Mouse (Mus musculus): ENCODE results near the gene Pfkm.

The Pfkm gene

DNA sequence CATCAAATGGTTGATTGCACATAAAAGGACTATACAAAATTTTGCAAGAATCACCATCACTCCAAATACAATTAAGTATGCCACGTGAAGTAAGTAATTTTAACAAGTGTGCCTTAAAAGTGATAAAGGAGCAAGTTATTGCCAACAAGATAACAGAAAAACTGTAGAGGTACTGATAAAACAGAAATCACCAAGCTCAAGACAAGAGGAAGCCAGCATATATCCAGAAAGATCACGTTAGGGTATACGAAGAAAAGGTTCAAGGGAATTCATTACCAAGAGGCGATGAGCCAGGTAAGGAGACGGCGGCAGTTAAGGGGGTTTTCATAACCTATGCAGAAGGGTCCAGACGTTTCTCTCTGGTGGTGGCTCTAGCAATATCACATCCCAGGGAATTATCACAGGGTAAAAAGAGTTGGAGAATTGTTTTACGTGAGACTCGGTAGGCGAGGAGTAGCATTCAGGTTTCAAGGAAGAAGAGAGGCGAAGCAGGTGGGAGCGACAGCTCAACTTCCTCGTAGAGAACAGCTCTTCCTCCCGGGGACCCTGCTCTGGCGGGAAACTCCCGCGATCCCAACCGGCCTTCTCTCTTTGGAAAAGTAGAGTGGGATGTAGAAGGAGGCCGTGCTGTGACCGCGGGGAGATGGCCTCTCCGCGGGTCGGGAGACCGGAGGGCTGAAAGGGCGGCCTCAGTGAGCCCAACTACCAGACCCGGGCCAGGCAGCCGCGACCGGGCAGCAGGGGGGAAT is at the start of gene Pfkm:
Gene Pfkm, plus strand, starts transcription at position 218 of the 749 bp plus-strand sequence.
- no peak for DNase-seq (ENCODE audit: low spot score)

DNA sequence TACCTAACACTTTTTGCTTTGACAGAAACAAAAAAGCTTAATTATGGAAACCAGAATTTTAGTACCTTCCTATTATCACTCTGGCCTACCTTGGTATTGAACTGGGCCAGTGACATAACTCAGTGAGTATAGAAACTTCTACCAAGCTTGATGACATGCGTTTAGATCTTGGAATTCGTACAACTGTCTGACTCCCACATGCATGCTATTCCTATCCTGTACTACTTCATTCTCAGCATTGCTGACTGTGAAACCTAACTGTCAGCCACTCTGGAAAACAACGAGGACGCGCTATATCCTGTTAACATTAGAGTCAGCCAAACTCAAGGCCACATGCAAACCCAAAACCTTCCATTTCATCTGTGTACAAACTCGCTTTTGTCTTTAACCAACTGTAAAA is 48.4 kb upstream of the Pfkm start:
- DNase-seq (ENCODE audit: low spot score): no peak

DNA sequence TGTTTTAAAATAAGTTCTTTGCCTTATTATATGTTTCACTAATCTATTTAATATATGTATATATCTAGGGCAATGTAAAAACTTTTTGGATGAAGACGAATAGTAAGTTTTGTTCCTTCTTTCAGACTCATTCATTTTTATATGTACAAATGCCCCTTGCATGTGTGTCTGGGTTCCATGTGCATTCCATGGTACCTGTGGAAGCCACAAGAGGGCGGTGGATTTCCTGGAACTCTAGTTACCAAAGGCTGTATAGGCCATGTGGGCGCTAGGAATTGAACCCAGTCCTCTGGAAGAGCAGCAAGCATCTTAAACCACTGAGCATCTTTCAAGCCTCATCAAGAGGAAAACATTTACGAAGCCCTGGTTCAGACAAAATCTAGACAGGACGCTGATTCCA is 48.0 kb upstream of the Pfkm start:
- no peak for DNase-seq (ENCODE audit: low spot score)

DNA sequence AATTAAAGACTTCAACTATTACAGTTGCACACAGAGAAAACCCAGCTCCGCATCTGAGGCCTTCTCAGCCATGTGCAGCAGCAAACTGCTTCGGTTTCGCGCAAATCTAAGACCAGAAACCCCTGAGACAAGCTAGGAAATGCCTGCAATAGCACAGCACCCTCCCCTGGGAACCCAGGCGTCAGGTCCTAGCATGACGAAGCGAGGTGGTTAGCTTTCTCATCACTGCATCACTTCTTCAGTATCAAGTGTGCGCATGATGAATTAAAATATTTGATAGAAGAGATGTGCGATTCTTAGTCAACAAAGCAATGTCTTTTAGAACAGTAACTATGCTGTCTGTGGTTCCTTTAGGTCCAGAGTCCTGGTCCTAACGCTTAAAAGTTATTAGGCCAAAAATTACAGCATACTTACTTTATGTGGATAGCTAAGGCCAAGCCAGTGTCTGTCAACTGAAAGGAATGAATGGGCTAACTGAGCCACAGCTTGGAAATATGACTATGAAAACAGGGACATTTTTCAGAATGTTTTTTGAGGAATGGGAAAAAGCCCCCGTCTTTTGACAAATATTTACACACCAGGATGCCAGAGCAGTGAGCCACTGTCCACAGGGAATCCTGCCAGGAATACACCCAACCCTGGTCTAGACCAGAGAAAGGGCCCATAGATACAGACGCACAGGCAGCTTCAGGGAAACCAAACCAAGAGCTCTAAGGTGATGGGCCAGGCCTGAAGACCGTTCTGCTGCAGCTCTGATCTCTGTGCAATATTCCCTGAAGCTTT is 43.3 kb upstream of the Pfkm start:
- no peak for DNase-seq (ENCODE audit: low spot score)

DNA sequence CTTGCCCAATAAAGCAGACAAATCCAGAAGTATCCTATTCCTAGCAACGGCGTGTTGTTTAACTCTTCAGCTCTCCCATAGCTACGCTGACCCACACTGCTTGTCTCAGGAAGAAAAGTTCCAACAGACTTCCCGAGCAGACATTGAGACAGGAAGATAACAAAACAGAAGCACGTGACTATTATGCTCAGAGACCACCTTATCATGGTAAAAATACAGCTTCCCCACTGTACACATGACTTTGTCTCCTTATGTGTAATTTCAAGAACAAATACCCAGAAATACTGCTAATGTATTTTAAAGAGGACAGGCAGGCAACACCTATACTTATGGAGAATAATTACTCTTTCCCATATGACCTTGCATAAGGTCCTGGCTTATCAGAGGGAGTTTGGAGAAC is 40.7 kb upstream of the Pfkm start:
- DNase-seq (ENCODE audit: low spot score): no peak

DNA sequence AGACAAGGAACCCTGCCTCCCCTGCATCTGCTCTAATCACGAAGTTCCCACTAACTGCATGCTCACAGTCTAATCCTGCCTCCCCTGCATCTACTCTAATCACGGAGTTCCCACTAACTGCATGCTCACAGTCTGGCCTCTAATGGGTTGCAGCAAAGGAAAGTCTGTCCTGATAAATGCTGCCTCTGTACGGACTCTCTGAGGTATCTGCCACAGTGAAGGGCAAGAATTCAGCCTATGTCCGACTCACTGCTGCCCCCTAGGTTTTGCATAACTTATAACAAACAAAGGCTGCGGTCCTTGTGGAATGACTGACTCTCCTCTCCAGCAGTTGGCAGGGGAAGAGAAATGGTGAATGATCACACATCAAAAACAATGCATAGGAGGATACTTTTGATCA is 37.1 kb upstream of the Pfkm start:
- no peak for DNase-seq (ENCODE audit: low spot score)

DNA sequence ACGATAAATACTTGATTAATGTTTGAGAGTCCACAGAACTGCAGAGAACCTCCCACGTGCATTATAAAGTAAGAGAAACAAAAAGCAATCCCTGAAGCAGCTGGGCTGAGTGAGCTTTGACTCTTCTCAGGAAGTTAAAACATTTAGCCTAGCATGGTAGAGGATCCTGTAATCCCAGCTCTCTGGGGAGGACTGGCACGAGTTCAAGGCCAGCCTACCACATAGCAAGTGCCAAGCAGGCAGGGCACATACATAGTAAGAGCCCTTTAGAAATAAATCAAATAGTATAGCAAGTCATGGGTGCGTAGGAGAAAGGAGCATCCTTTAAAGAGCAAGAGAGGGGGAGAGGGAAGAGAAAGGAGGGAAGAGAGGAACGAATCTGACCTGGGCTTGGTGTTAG is 26.5 kb upstream of the Pfkm start:
- DNase-seq (ENCODE audit: low spot score): no peak

DNA sequence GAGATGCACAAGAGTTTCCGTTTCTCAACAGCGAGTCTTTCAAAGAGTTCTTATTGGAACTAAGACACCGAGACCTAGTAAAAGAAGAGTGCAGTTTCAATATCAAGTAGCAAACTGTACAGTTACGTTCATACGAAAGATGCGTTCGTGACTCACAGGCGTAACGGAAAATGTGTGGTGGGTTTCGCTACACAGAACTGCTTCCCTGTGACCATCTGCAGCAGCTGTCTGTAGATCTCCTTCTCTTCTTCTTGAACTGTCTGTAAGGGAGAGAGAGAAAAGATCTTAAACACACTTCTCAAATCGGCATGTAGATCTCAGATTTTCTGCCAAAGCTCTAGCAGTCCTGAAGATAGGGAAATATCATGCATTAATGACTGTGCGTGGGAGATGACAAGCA is 25.8 kb upstream of the Pfkm start:
- no peak for DNase-seq (ENCODE audit: low spot score)

DNA sequence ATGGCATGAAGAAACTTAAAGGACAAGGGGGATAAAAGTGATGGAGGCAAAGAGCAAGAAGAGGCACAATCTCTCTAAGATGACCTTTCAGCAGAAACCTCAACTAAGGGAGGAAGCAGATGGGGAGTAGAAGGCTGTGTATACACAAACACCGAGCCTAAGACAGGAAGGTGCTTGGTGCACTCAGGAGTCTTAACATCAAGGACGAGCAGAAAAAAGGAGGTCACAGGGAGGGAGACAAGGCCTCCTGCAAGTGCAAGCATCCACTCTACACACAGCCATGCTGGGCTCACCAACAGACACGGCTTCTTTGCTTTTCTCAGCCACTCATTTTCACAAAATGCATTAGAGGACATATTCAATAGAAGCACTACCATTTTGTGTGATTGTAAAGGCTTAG is 24.9 kb upstream of the Pfkm start:
- DNase-seq (ENCODE audit: low spot score): no peak

DNA sequence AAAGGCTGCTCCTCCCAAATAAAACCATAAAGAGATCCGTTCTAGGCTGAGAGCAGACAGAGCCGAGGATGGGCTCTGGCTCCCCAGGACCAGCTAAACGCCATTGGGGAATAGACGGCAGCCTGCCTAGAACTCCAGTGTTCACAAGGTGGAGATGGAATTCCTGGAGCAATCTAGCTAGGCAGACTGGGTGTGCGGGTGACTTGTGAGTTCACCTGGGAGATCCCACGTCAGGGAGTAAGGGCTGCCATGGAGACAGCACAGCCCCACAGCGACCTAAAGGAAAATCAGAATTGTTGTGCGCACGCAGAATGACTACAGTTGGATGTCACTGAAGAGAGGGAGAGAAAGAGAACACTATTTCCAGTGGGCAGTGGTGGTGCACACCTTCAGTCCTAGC is 23.9 kb upstream of the Pfkm start:
- DNase-seq (ENCODE audit: low spot score): no peak

DNA sequence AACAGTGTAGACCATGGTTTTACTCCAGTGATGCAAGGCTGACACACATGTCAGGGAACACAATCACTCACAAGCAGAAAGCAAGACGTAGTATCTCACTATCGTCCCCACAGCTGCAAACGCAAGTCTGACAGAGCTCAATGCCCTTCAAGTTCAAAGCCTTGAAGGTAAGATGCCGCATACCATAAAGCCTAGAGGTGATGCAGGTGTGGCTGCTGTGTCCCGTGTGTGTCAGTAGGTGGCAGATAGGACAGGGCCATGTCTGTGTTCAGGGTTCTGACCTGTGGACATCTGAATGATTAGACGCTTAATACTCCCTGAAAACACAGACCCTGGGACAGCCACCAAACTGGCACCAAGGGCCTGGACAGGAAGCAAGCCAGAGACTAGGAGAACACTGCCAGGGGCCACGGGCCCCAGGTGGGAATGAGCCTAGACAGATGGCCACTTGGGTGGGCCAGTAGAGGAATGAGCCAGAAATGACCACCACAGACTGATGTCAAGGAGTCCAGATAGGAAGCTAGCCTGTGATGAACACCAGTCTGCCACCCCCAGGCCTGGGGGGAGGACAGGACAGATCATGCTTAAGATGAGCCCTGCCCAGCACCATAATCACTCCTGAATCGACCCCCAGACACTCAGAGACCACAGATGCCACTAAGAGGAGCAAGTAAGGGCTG is 22.7 kb upstream of the Pfkm start:
- no peak for DNase-seq (ENCODE audit: low spot score)

DNA sequence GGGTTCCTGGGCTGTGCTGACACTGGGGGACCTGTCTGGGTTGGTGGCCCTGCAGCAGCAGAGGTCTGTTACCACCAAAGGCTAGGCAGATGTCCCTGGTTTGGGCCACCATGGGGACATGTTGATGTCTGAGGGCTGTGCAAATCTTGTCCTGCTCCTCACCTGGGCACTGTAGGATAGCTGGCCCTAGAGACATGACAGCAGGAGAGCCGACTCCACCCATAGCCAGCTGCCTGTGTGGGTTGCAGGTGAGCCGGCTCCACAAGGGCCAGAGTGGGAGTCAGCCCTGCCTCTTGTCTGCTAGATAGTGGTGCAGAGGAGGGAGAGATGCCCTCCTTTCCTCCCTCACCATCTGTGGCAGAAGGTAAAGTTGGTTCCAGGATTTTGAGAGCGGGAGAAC is 22.0 kb upstream of the Pfkm start:
- no peak for DNase-seq (ENCODE audit: low spot score)

DNA sequence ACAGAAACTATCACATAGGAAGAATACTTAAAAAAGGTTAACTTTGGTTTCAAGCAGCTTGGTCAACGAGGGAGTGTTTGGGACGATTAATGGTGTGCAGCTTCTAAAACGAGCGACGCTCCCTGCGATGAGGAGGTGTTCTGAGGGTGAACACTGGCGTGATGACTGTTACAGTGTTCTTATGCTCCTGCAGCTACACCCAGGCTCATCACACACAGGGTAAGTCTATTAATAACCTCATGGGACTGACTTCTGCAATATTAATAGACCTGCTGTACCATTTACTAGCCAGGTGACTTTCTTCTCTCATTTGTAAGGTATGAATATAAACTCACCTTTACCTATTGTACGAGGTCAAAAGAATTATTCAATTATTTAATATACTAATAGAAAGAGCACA is 17.9 kb upstream of the Pfkm start:
- DNase-seq (ENCODE audit: low spot score): no peak

DNA sequence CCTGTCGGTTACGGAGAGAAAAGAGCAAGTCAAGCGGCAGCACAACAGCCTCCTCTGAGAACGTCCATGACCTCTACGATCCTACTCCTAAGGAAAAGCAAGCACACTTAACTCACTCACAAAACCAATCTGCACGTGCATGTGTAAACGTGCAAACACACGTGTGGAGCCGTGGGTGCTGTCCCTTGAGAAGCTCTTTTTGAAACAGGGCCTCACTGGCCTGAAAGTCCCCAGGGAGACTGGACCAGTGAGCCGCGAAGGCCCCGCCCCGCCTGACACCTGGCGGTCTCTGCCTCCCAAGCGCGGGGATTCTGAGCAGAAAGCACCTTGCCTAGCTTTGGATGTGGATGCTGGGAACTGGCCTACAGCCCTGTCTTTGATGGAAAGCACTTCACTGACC is 17.4 kb upstream of the Pfkm start:
- peak; percentile 27 for DNase-seq (ENCODE audit: low spot score)

DNA sequence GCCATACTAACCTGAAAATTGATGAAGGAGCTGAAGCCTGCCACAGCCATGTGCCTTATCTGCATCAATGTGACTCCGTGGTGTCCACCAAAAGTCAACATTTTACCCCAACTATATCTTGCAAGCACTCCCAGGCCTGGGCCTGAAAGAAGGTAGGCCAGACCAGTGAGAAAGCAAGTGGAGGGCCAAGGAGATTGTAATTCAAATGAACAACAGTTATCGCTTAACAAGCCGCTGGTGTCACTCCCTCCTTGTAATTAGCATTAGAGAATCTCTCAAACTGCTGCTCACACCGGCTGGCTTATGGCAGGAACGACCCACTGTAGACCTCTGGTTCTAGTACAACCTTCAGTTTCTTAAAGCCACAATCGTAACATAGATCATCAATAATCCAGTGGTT is 15.5 kb upstream of the Pfkm start:
- DNase-seq (ENCODE audit: low spot score): no peak

DNA sequence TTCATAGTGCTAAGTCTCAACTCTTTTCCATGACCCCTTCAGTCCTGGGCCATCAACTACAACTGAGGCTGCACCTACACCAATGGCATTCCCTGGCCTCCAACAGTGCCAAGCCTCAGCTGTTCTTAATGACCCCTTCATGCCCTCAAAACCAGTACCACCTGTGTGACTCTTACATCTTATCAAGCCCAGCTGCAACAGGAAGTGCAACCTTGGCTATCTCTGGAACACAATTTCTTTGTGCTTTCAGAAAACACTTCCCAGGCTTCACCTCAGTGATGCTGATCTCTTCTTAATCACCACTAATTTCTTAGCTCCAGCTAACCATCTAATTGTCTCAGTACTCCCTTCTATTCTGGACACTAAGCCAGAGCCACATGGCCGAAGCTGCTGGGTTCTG is 3.5 kb upstream of the Pfkm start:
- no peak for DNase-seq (ENCODE audit: low spot score)

DNA sequence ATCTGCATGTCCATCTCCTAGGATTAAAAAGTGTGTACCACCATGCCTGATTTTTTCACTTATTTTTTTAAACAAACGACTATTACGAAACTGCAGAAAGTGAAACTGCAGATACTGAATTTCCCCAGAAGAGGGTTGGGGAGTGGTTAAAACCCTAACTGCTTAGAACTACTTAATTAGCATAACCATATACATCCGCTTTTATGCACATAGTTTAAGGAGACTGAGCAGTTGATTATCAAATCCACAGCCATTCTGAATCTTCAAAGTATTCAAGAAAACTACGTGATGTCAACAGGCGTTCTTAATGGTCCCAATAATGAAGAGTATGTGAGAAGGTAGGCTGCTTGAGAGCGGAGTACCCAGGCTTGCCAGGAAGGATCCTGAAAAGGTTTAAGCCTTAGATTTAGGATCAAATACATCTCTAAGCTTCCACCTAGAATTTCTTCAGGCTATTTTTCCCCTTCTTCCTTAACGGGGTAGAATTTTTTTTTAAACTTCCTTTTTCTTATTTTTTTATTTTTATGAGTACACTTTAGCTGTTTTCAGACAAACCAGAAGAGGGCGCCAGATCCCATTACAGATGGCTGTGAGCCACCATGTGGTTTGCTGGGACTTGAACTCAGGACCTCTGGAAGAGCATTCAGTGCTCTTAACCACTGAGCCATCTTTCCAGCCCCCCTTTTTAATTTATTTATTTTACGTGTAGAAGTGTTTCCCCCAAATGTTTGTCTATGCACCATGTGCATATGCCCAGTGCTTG is 2.8 kb upstream of the Pfkm start:
- DNase-seq (ENCODE audit: low spot score): peak; percentile 30

DNA sequence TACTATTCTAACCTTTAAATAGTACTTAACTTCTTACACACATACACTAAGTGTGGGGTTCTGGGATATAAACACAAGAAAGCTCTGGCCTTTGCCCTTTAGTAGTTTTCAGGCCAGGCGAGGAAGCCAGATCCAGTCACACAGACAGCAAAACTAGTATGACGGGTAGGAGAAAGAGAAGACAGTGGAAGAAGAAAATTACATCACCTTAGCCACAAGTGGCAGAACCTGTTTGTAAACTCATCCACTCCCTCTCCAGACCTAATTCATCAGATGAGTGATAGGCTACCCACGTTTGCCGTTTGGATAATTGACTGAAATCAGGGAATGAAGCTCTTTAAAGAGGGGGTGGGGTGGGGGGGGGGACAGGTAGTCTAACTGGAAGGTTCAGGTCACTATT is 548 bp upstream of the Pfkm start:
- no peak for DNase-seq (ENCODE audit: low spot score)

DNA sequence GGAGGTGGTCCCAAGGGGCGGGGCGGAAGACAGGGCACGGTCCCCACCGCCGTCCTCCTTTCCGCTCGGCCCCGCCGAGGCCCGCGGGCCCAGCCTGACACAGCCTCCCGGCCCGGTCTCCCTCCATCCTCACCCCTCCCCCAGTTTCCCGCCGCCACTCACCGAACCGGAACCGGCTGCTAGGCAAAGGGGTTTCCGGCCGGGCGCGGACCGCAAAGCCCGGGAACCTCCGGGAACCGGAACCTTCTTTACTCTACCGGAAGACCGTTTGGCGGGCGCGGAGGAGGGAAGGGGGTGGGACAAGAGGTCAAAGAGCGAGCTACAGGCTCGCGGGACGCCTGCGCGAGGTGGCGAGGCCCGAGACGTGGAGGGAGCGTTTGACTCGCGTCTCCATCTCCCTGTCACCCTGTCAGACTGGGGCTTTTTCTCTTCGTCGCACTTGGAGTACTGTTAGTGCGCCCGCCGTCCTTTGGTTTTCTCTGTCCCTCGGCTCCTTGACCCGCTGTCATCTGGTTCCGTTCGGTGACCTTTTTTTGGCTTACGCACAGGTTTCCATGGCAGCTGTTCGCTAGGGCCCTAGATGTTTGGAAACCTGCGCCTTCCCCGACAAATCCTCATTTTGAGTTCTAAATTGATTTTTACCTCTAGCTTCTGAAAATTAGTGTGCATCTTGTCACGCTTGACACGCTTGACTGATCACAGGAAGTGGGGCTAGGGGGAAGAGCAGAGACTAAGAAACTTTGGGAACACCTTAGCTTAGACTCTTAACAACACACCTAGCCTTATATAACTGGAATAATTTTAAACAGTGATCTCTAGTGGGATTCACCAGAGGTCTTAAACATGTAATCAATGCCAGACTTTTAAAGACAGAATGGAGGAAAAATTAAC is 977 bp downstream of the Pfkm start, which contains the start of gene Senp1:
Gene Senp1, minus strand, starts transcription at position 624 of the 891 bp plus-strand sequence.
- DNase-seq (ENCODE audit: low spot score): peak; percentile 82

DNA sequence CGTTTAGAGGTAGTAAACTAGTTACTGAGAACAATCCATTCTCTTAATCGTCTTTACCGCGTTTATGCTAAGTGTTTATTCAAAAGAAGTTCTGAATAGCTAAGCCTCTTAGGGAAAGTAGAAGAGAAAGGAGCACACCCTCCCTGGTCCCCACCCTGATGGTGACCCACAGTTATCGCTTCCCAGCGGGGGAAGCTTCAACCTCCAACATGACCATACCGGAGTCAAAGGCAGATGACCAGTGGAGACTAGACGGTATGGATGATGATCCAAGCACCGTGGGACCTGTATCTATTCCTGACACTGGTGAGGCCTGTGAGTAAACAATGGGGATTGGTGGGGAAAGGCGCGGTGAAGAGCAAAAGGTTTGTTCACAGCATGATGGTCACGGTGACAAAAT is 2.5 kb downstream of the Pfkm start:
- no peak for DNase-seq (ENCODE audit: low spot score)

DNA sequence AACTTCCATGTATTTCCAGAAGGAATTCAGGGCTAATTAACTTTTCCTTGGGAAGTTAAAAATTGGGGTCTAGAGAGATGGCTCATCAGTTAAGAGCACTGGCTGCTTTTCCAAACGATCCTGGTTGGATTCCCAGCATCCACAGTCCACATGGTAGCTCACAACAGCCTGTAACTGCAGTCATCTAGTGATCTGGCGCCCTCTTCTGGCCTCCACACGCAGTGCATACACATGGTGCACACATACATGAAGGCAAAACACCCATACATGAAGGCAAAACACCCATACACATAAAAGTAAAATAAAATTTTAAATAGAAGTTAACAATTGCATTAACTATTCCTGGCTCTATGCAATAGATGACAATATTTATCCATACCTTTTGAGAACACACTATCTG is 4.6 kb downstream of the Pfkm start:
- no peak for DNase-seq (ENCODE audit: low spot score)

Data from spleen, adult 12 weeks (tissue).